23 mouse cellular contexts compared by ENCODE assay signal in the genomic region with DNA sequence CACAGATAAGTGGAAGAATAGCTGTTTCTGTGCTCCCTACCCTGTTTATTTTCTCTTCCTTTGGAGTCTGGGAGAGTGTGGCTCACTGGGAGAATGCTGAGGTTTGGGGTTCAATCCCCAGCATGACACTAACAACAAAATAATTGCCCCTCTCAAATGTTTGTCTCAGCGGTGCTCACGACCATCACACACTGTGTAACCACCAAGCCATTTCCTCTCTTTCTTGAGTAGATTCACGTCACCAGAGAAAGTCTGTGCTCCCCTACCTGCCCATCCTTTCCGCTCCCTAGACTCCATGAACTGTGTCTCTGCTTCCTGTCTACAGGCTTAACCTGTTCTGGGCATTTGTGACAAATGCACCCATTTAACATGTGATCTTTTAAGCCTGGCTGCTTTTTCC. TPM values are rescaled to one million over a fixed set of nuclear protein-coding genes. Genes with fewer than 3 reads are reported as not detected.
A peak's percentile ranks its signal among the peaks of the same experiment; 100 is the strongest.
DNase-seq lines count a peak whose midpoint lies in the region; ATAC-seq and TF ChIP-seq lines count a peak whose summit lies in the region.
"Had no signal": no experiment of that assay in that cellular context is flagged by ENCODE, and none has a peak within 500 bp of the region (broad histone marks: within the 10 kb centered on the region; RNA-seq: fewer than 3 reads in every experiment).

No protein-coding gene starts in this region.

- H3K27me3 ChIP-seq in cerebellum, adult 2 months (ENCODE audit: control insufficient read depth, insufficient read depth, low read length): no peaks in the 10 kb centered on the region
- H3K27me3 ChIP-seq: embryonic facial prominence, embryonic 12.5 days; embryonic facial prominence, embryonic 15.5 days; heart, embryonic 13.5 days; hindbrain, embryonic 12.5 days; hindbrain, embryonic 15.5 days had no signal

- no peak for TF ChIP-seq CTCF in cerebellum, adult 2 months (IDR thresholded peaks at IDR 0.05; ENCODE audit: borderline replicate concordance, insufficient read depth, low read depth, low read length)

- DNase-seq in cerebellum, adult 2 months: no peak
- no peak for DNase-seq in cerebellum, adult 9-11 months
- peak; percentile 73 for DNase-seq in CD4-positive helper T cell, adult 2 months (ENCODE audit: low read depth, low spot score)
- peak; percentile 42 for DNase-seq in T-cell, adult 2 months (ENCODE audit: low spot score)
- no peak for DNase-seq in gastrocnemius, postnatal 36 days
- DNase-seq in left cerebral cortex, postnatal 36 days (ENCODE audit: low spot score in 2 of 2): no peak
- DNase-seq: adrenal gland, adult 2 months; adrenal gland, postnatal 25 days; forebrain, postnatal 0 days; gastrocnemius, adult 2 months; gastrocnemius, postnatal 14 days; heart, adult 2 months; heart, postnatal 14 days had no signal

- intact Hi-C loops in gastrocnemius, postnatal 36 days (cut with DNase I): no loop called here
- intact Hi-C loops in left cerebral cortex, postnatal 36 days (cut with DNase I): no loop called here

- peaks cover 25% of the 10 kb centered on the region for H3K4me1 ChIP-seq in cerebellum, adult 2 months (ENCODE audit: control insufficient read depth, insufficient read depth, low read length)
- H3K4me1 ChIP-seq: embryonic facial prominence, embryonic 15.5 days; heart, embryonic 13.5 days; hindbrain, embryonic 12.5 days; hindbrain, embryonic 15.5 days had no signal

- 72% methylated on average over 4 of the region's 4 CpGs for WGBS in cerebellum, adult 2 months

- H3K27ac ChIP-seq in cerebellum, adult 2 months (ENCODE audit: insufficient read depth, low read length): peak overlapping the region; percentile 83
- H3K27ac ChIP-seq: embryonic facial prominence, embryonic 12.5 days; embryonic facial prominence, embryonic 15.5 days; heart, adult 2 months; heart, embryonic 10.5 days; heart, embryonic 13.5 days; hindbrain, embryonic 12.5 days; hindbrain, embryonic 15.5 days had no signal

- H3K4me3 ChIP-seq in cerebellum, adult 2 months (replicated peaks; ENCODE audit: insufficient read depth, low read depth, low read length): no peak overlapping the region
- H3K4me3 ChIP-seq: embryonic facial prominence, embryonic 12.5 days; embryonic facial prominence, embryonic 15.5 days; gastrocnemius, adult 2 months; heart, adult 2 months; heart, embryonic 10.5 days; heart, embryonic 13.5 days; hindbrain, embryonic 12.5 days; hindbrain, embryonic 15.5 days had no signal

- ATAC-seq in inflammation-experienced regulatory T-cells, adult 6 months: peak; percentile 35
- no peak for ATAC-seq in granulocyte monocyte progenitor cell, adult 5-6 weeks (replicated peaks; ENCODE audit: poor library complexity, severe bottlenecking)
- ATAC-seq: forebrain, embryonic 14.5 days; forebrain, postnatal 0 days; intestine, embryonic 16.5 days had no signal

- TF ChIP-seq POLR2A in cerebellum, adult 2 months (IDR thresholded peaks at IDR 0.05; ENCODE audit: borderline replicate concordance, insufficient read depth, low read length): no peak

RNA-seq across cellular contexts. Expression of a gene that starts 50.0 kb away (rescaled TPM):
- polyA plus RNA-seq in cerebellum, adult 2 months (2012; rRNA removed): 109 and 120 TPM in 2 replicates
- 10 to 100 TPM; 31.6 to 50.8 (median 39.1) TPM for polyA plus RNA-seq in inflammation-experienced regulatory T-cells, adult 6 months (2017; shearing (Covaris generic))
- 10 to 100 TPM; 32.1 to 34.3 TPM for total RNA-seq in gastrocnemius, postnatal 36 days (2021)
- total RNA-seq in left cerebral cortex, postnatal 36 days (2021): 10 to 100 TPM; 83.3 to 93.0 TPM
- total RNA-seq in granulocyte monocyte progenitor cell, adult 5-6 weeks (2014; fragmentation: Nextera tagmentation): 50.5 and 74.7 TPM in 2 replicates
- total RNA-seq in granulocyte monocyte progenitor cell, adult 5-6 weeks (2017): 39.0 and 40.8 TPM in 2 replicates

Comparison
In these comparisons a context has a peak if more than half of its experiments do, and no peak if none do; other contexts are left out.
1. DNase-seq: peak in CD4-positive helper T cell, adult 2 months (single experiment) and T-cell, adult 2 months (single experiment); none in cerebellum, adult 2 months (0 of 2), cerebellum, adult 9-11 months (single experiment), gastrocnemius, postnatal 36 days (0 of 2) and left cerebral cortex, postnatal 36 days (0 of 2).